Mouse (Mus musculus) right cerebral cortex, adult 18-20 months (tissue): ENCODE data around the gene Fam83b.

Experiments
- DNase-seq: peaks from one replicate; pipeline ENCODE4 v3.0.0; 2022; ENCODE audit warnings: mixed read lengths

Fam83b gene

GRCm38 (mm10) chr9:76566515-76567280 lies at the start of gene Fam83b:
Fam83b (minus strand) TSS chr9:76567116.
- peak; percentile 9 for DNase-seq

DNA sequence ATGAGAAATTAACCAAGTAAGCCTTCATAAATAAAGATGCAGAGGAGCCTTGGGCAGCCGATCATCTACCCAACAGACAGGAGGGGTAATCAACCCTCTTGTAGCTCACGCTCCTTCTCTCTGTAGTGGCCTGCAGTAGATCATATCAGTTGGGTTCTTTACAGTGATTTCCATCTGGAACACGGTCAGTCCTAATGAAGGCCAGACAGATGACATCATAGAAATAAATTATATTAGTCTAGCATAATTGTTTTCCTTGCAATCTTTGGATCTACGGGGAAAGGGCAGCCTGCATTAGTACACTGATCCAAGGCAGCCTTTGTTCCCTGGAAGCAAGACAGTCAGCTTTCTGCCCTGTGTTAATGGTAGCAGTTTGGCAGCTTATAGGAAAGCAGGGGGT lies 47.2 kb upstream of the Fam83b start:
- DNase-seq: no peak

DNA sequence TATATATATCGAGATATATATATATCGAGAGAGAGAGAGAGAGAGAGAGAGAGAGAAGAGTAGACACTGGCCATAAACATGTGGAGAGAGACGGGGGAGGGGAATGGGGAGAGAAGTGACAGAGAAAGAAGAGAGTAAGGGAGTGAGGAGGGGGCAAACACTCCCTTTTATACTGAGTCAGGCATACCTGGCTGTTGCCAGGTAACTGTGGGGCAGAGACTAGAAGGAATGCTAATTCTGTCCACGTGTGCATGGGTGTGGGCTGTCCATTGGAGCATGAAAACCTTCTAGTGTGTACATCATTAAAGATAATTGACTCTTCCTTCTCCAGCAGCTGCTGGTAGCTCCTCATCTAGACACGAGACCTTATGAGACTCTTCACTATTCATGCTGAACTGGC lies 36.8 kb upstream of the Fam83b start:
- DNase-seq: no peak

- no peak for DNase-seq
These were observed 36.0 kb upstream of the Fam83b start for GRCm38 (mm10) chr9:76602874-76603273.

DNA sequence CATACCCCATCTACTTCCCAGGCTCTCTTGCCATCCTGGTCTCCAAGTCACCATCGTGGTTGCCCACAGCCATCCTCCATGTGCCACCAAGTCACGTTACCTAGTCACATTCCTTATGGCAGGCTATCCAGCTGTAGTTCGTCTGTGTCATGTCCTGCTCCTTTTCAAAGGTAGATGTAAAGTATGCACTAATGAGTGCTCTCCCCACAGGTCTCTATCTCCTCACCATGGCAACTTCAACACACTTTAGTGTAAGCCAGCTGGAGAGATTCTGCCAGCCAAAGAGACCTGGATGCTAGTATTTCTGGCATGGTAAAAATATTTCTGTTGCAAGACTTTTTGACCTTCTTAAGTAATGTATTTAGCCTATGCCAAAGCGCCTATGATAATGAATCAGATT lies 30.5 kb upstream of the Fam83b start:
- no peak for DNase-seq

DNA sequence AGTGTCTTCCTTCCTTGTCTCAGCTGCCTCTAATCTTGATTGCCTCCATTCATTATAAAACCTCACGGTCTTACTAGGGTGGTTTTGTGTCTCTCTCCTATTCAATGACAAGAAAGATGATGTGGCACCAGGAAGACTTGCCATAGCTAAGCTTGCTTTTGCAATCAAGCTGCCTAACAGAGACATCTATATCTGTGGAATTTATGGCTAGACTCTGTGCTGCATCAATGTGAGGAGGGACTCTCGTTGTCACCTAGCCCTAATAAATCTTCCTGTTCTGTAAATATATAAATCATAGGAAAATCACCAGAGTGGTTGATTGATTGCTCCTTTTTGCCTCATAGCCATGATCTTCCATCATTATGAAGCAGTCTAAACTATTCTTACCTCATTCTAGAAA lies 26.9 kb upstream of the Fam83b start:
- DNase-seq: no peak

- no peak for DNase-seq
These were observed 17.0 kb upstream of the Fam83b start for GRCm38 (mm10) chr9:76583943-76584342.

DNA sequence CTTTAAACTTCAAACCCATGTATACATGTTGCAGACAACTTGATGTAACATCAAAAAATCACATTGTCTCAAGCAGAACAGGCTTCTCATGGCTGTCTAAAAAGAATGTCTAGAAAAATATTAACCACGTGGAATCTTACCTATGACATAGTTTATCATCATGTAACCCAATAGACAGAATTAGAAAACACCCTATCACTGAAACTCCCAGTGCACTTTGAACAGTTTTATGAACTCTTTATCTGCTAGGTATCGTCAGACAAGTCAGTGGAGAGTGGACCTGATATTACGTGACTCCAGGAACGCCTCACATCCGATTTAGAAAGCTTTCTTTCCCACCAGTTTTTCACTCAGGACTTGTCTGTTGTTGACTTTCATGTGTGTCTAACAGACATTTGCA lies 15.1 kb upstream of the Fam83b start:
- no peak for DNase-seq

GRCm38 (mm10) chr9:76567281-76567655 lies 352 bp upstream of the Fam83b start:
- DNase-seq: no peak

DNA sequence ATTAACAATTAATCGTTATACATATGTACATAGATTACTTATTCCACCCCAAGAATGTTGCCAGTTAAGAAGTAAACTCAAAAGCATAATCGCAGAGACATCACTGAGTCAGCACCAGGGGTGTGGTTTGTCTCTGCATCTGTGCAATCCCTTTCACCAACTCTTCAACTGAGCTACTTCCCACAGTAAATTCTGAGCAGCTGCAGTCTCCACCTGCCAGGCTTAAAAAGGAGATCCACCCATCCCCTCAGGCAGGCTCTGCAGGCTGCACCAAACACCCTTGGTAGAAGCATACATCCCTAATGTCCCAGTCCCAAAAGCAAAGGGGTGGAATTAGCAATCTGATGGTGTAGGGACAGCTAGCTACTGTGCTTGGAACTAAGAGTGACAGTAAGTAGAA lies 1.3 kb downstream of the Fam83b start:
- no peak for DNase-seq

DNA sequence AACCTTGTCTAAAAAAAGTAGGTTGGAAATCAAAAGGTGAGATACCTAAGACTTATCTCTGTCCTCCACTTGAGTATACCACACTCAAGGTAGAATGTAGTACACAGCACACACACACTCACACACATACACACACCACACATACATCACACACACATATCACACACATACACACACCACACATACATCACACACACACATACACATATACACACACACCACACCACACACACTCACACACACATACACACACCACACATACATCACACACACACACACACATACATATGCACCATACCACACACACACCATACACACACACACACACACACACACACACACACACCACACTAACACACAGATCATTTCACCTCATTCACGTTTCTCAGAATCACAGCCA lies 2.8 kb downstream of the Fam83b start:
- no peak for DNase-seq

DNA sequence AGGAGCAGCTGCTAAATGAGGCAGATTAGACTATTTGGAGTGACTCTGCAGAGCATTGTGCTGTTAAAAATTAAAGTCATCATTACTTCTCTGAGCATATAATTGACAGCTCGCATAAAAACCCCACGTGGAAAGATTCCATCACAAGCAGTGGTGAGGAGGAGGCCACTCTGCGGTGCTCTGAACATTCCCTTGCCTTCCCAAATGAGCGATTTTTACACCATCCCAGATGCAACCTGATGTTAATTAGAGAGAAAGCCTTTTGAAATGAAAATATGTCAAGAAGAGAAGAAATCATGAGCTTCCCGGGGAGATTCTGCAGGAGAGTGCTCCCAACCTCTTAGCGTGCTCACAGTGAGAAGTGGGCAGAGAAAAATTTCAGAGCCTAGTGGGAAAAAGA lies 4.1 kb downstream of the Fam83b start:
- DNase-seq: peak; percentile 4

GRCm38 (mm10) chr9:76559240-76559639 lies 7.7 kb downstream of the Fam83b start:
- no peak for DNase-seq

DNA sequence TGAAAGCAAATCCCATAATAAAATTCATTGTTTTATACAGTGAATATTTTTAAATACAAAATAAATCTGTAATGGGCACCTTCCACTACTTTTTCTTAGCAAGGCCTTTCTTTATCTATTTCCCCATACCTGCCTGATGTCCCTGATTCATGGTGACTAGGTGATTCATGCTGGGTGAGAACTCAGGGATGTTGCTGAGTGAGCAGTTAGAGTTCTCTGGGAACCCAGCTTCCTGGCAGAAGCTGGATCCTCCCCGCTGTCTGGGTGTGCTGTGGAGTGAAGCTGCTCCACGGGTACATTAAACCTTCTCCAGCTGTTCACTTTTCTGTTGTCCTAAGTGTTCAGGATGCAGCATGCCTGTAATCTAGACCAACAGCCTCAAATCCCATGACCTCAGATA lies 13.2 kb downstream of the Fam83b start:
- DNase-seq: no peak

DNA sequence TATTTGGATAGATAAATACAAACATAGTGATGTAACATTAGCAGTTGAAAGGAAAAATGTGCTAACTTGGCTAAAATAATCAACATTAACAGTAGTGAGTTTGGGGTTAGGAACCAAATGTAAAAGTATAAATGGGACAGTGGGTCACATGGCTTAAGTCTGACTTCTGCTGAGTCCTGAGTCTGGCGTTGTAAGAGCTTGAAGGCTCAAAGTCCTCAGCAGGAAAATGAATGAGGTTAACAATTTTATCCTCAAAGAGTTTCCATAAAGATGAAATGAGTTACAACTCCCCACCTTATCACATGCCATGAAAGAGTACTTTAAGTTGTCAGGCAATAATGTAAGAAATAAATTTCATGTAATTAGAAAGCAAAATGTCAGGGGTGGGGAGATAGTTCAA lies 13.8 kb downstream of the Fam83b start:
- DNase-seq: no peak

DNA sequence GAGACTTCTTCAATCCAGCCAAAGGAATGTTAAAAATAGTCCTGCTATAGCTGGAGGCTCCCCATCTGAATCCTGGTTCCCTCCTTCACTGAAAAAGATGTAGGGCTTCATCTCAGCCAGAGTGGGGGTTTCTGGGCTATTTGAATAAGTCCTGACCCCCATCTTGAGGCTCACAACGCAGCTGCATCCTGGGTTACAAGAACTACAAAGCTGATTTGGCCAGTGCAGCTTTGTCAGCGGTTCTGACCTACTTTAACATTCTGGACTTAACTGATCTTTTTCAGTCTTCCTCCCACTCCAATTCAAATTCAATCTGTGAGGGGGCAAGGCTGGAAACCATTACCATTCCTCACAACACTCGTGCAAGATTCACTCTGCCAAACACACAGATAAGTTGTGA lies 20.2 kb downstream of the Fam83b start:
- DNase-seq: no peak

GRCm38 (mm10) chr9:76540684-76541083 lies 26.2 kb downstream of the Fam83b start:
- no peak for DNase-seq

GRCm38 (mm10) chr9:76539953-76540621 lies 26.8 kb downstream of the Fam83b start:
- no peak for DNase-seq

GRCm38 (mm10) chr9:76539271-76539670 lies 27.6 kb downstream of the Fam83b start:
- DNase-seq: no peak

- DNase-seq: no peak
These were observed 30.9 kb downstream of the Fam83b start for GRCm38 (mm10) chr9:76536032-76536431.

GRCm38 (mm10) chr9:76532403-76532802 lies 34.5 kb downstream of the Fam83b start:
- DNase-seq: no peak

DNA sequence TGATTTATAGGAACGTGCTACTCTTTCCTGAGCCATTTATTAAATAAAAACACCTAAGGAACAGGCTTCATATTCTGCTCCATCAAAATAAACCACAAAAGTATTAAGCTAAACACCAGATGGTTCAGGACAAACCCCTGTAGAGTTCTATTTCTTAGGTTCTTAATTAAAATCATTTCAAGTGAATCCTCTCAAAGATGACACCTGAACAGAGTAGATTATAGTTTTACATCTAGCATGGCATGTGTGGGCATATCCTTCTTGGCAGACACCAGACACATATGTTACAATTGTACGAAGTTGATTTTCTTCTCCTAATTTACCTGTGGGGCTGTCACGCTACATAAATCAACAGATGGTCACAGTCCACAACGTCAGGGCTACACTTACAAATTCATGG lies 35.5 kb downstream of the Fam83b start:
- DNase-seq: no peak

GRCm38 (mm10) chr9:76525592-76525991 lies 41.3 kb downstream of the Fam83b start:
- no peak for DNase-seq

DNA sequence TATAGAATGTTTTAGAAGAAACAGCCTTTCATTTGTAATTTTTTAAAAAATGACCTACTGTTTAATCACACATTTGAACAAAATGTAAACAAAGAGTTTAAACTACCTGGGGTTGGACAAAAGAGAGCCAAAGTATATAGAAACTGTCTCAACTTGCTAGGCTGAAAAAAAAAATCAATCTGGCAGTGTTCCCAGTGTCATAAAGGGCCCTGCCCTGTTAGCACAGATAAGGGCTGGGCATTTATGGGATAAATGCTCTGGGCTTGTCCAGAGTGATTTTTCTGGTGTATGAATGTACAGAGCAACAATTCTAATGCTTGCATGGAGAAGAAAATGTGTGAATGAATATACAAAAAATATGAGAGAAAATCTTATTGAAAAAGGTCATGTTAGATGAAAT lies 43.8 kb downstream of the Fam83b start:
- no peak for DNase-seq

- no peak for DNase-seq
These were observed 45.3 kb downstream of the Fam83b start for GRCm38 (mm10) chr9:76521640-76522039.
